Mouse (Mus musculus): Measurements from ENCODE around the gene Ttc7b. TPM values are rescaled to one million over a fixed set of nuclear protein-coding genes. Genes with fewer than 3 reads are reported as not detected.

The Ttc7b gene
- polyA plus RNA-seq, 1 experiment from 2014 or later = 3.5 TPM

GRCm38 (mm10) chr12:100489799-100490198 lies 30.8 kb downstream of the Ttc7b start:
- H3K4me3 ChIP-seq (replicated peaks; ENCODE audit: low read length) = no peak overlapping the region
- H3K27ac ChIP-seq (ENCODE audit: low read length) = no peak overlapping the region
- H3K4me1 ChIP-seq (ENCODE audit: control insufficient read depth, insufficient read depth, low read length) = no peaks in the 10 kb centered on the region
- H3K27me3 ChIP-seq (ENCODE audit: control insufficient read depth, insufficient read depth, low read length) = no peaks in the 10 kb centered on the region
- ATAC-seq (ENCODE audit: insufficient read depth, low FRiP score) = no peak
- no peak overlapping the region for H3K9ac ChIP-seq (ENCODE audit: low read length)
- 86% methylated on average over 7 of the region's 7 CpGs for WGBS
- H3K4me2 ChIP-seq (ENCODE audit: low read depth, low read length) = no peak overlapping the region
- H3K36me3 ChIP-seq (ENCODE audit: control insufficient read depth, insufficient read depth, low read length) = 0 out of 2 replicates have a peak, but pooled peaks cover 4% of the 10 kb centered on the region
- no peaks in the 10 kb centered on the region for H3K9me3 ChIP-seq (replicated peaks; ENCODE audit: control insufficient read depth, low read length)

- Histone ChIP-seq H3K9me3 (replicated peaks; ENCODE audit: control insufficient read depth, low read length) (no peaks in the 10 kb centered on the region), H3K4me3 (replicated peaks; ENCODE audit: low read length) (no peak overlapping the region), H3K4me1 (ENCODE audit: control insufficient read depth, insufficient read depth, low read length) (no peaks in the 10 kb centered on the region), H3K27ac (ENCODE audit: low read length) (no peak overlapping the region), H3K36me3 (ENCODE audit: control insufficient read depth, insufficient read depth, low read length) (0 out of 2 replicates have a peak, but pooled peaks cover 4% of the 10 kb centered on the region), H3K4me2 (ENCODE audit: low read depth, low read length) (no peak overlapping the region), H3K9ac (ENCODE audit: low read length) (no peak overlapping the region), H3K27me3 (ENCODE audit: control insufficient read depth, insufficient read depth, low read length) (no peaks in the 10 kb centered on the region)
- no peak for ATAC-seq (ENCODE audit: insufficient read depth, low FRiP score)
- whole genome bisulfite sequencing = 89% methylated on average over 5 of the region's 5 CpGs
Measured at GRCm38 (mm10) chr12:100488368-100488767, 32.3 kb downstream of the Ttc7b start.

GRCm38 (mm10) chr12:100486232-100486631 lies 34.4 kb downstream of the Ttc7b start:
- H3K27ac ChIP-seq (ENCODE audit: low read length) = no peak overlapping the region
- no peak overlapping the region for H3K4me3 ChIP-seq (replicated peaks; ENCODE audit: low read length)
- H3K27me3 ChIP-seq (ENCODE audit: control insufficient read depth, insufficient read depth, low read length) = no peaks in the 10 kb centered on the region
- H3K9ac ChIP-seq (ENCODE audit: low read length) = no peak overlapping the region
- H3K9me3 ChIP-seq (replicated peaks; ENCODE audit: control insufficient read depth, low read length) = no peaks in the 10 kb centered on the region
- ATAC-seq (ENCODE audit: insufficient read depth, low FRiP score) = no peak
- H3K36me3 ChIP-seq (ENCODE audit: control insufficient read depth, insufficient read depth, low read length) = no peaks in the 10 kb centered on the region
- H3K4me2 ChIP-seq (ENCODE audit: low read depth, low read length) = no peak overlapping the region
- no peaks in the 10 kb centered on the region for H3K4me1 ChIP-seq (ENCODE audit: control insufficient read depth, insufficient read depth, low read length)
- 62% methylated on average over 6 of the region's 6 CpGs for WGBS

GRCm38 (mm10) chr12:100483054-100483453 lies 37.6 kb downstream of the Ttc7b start:
- no peak overlapping the region for H3K4me3 ChIP-seq (replicated peaks; ENCODE audit: low read length)
- no peak for ATAC-seq (ENCODE audit: insufficient read depth, low FRiP score)

GRCm38 (mm10) chr12:100482255-100482654 lies 38.4 kb downstream of the Ttc7b start:
- no peak for ATAC-seq (ENCODE audit: insufficient read depth, low FRiP score)

More at GRCm38 (mm10) chr12:100483054-100483453, 37.6 kb downstream of the Ttc7b start:
- 87% methylated on average over 1 of the region's 1 CpGs for WGBS
- peaks cover 13% of the 10 kb centered on the region; the same call in 1 of the 2 replicates for H3K4me1 ChIP-seq (ENCODE audit: control insufficient read depth, insufficient read depth, low read length)
- no peaks in the 10 kb centered on the region for H3K36me3 ChIP-seq (ENCODE audit: control insufficient read depth, insufficient read depth, low read length)
- H3K9ac ChIP-seq (ENCODE audit: low read length) = no peak overlapping the region
- no peaks in the 10 kb centered on the region for H3K27me3 ChIP-seq (ENCODE audit: control insufficient read depth, insufficient read depth, low read length)
- no peak overlapping the region for H3K27ac ChIP-seq (ENCODE audit: low read length)
- H3K4me2 ChIP-seq (ENCODE audit: low read depth, low read length) = no peak overlapping the region
- H3K9me3 ChIP-seq (replicated peaks; ENCODE audit: control insufficient read depth, low read length) = no peaks in the 10 kb centered on the region

GRCm38 (mm10) chr12:100481443-100482026 lies 39.1 kb downstream of the Ttc7b start:
- Histone ChIP-seq H3K4me3 (replicated peaks; ENCODE audit: low read length) (no peak overlapping the region), H3K9me3 (replicated peaks; ENCODE audit: control insufficient read depth, low read length) (no peaks in the 10 kb centered on the region), H3K27me3 (ENCODE audit: control insufficient read depth, insufficient read depth, low read length) (no peaks in the 10 kb centered on the region), H3K9ac (ENCODE audit: low read length) (no peak overlapping the region), H3K4me1 (ENCODE audit: control insufficient read depth, insufficient read depth, low read length) (peaks cover 13% of the 10 kb centered on the region; the same call in 1 of the 2 replicates), H3K27ac (ENCODE audit: low read length) (no peak overlapping the region), H3K4me2 (ENCODE audit: low read depth, low read length) (no peak overlapping the region), H3K36me3 (ENCODE audit: control insufficient read depth, insufficient read depth, low read length) (no peaks in the 10 kb centered on the region)
- ATAC-seq (ENCODE audit: insufficient read depth, low FRiP score) = no peak
- WGBS = 81% methylated on average over 8 of the region's 8 CpGs

More at GRCm38 (mm10) chr12:100482255-100482654, 38.4 kb downstream of the Ttc7b start:
- H3K4me2 ChIP-seq (ENCODE audit: low read depth, low read length) = no peak overlapping the region
- H3K4me3 ChIP-seq (replicated peaks; ENCODE audit: low read length) = no peak overlapping the region
- H3K4me1 ChIP-seq (ENCODE audit: control insufficient read depth, insufficient read depth, low read length) = peaks cover 13% of the 10 kb centered on the region; the same call in 1 of the 2 replicates
- no peak overlapping the region for H3K9ac ChIP-seq (ENCODE audit: low read length)
- no peaks in the 10 kb centered on the region for H3K27me3 ChIP-seq (ENCODE audit: control insufficient read depth, insufficient read depth, low read length)
- H3K9me3 ChIP-seq (replicated peaks; ENCODE audit: control insufficient read depth, low read length) = no peaks in the 10 kb centered on the region
- 85% methylated on average over 7 of the region's 7 CpGs for WGBS
- no peaks in the 10 kb centered on the region for H3K36me3 ChIP-seq (ENCODE audit: control insufficient read depth, insufficient read depth, low read length)
- H3K27ac ChIP-seq (ENCODE audit: low read length) = no peak overlapping the region

- Histone ChIP-seq H3K36me3 (ENCODE audit: control insufficient read depth, insufficient read depth, low read length) (no peaks in the 10 kb centered on the region), H3K9me3 (replicated peaks; ENCODE audit: control insufficient read depth, low read length) (no peaks in the 10 kb centered on the region), H3K4me1 (ENCODE audit: control insufficient read depth, insufficient read depth, low read length) (peaks cover 13% of the 10 kb centered on the region; the same call in 1 of the 2 replicates), H3K27ac (ENCODE audit: low read length) (peak overlapping the region; percentile 46), H3K4me2 (ENCODE audit: low read depth, low read length) (no peak overlapping the region), H3K27me3 (ENCODE audit: control insufficient read depth, insufficient read depth, low read length) (no peaks in the 10 kb centered on the region), H3K9ac (ENCODE audit: low read length) (no peak overlapping the region), H3K4me3 (replicated peaks; ENCODE audit: low read length) (no peak overlapping the region)
- 80% methylated on average over 15 of the region's 15 CpGs for WGBS
- ATAC-seq (ENCODE audit: insufficient read depth, low FRiP score) = peak; percentile 73
Measured at GRCm38 (mm10) chr12:100480642-100481442, 39.8 kb downstream of the Ttc7b start.

GRCm38 (mm10) chr12:100479892-100480621 lies 40.6 kb downstream of the Ttc7b start:
- no peak overlapping the region for H3K4me3 ChIP-seq (replicated peaks; ENCODE audit: low read length)
- ATAC-seq (ENCODE audit: insufficient read depth, low FRiP score) = peak; percentile 41; the same call in 1 of the 2 replicates
- no peak overlapping the region for H3K4me2 ChIP-seq (ENCODE audit: low read depth, low read length)
- peaks cover 15% of the 10 kb centered on the region; the same call in 1 of the 2 replicates for H3K4me1 ChIP-seq (ENCODE audit: control insufficient read depth, insufficient read depth, low read length)
- WGBS = 35% methylated on average over 7 of the region's 7 CpGs
- H3K9me3 ChIP-seq (replicated peaks; ENCODE audit: control insufficient read depth, low read length) = no peaks in the 10 kb centered on the region
- peak overlapping the region; percentile 46; the same call in 1 of the 2 replicates for H3K27ac ChIP-seq (ENCODE audit: low read length)
- no peaks in the 10 kb centered on the region for H3K27me3 ChIP-seq (ENCODE audit: control insufficient read depth, insufficient read depth, low read length)
- H3K9ac ChIP-seq (ENCODE audit: low read length) = no peak overlapping the region
- no peaks in the 10 kb centered on the region for H3K36me3 ChIP-seq (ENCODE audit: control insufficient read depth, insufficient read depth, low read length)
